Mouse (Mus musculus) cerebellum, postnatal 36 days (tissue): ENCODE measurements around the gene Nqo2.
A peak's percentile ranks its signal among the peaks of the same experiment; 100 is the strongest.

ENCODE experiments used
- DNase-seq, 2 experiments: peaks; one replicate each; pipeline ENCODE4 v3.0.0; 2021 to 2022; ENCODE audit warnings: mixed read lengths in 2 of 2

The Nqo2 gene

DNA sequence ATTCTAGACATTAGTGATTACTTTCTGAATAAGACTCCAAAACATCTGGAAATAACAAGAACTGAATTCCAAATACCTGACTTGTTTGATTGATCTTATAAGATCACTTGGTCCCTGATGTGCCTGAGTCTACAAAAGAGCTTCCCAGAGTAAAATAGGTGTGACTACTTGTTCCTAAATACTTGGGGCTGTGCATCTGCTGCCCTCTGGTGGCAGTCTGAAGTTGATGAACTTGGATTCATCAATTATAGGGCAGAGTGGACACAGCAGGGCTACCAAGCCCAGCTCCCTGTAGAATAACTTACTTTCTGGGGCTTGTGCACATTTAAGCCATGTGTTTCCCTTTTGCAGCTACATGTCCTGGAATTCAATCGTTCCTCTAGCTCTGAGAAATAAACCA lies 30.7 kb downstream of the Nqo2 start:
- DNase-seq: peak; percentile 68 to 73

DNA sequence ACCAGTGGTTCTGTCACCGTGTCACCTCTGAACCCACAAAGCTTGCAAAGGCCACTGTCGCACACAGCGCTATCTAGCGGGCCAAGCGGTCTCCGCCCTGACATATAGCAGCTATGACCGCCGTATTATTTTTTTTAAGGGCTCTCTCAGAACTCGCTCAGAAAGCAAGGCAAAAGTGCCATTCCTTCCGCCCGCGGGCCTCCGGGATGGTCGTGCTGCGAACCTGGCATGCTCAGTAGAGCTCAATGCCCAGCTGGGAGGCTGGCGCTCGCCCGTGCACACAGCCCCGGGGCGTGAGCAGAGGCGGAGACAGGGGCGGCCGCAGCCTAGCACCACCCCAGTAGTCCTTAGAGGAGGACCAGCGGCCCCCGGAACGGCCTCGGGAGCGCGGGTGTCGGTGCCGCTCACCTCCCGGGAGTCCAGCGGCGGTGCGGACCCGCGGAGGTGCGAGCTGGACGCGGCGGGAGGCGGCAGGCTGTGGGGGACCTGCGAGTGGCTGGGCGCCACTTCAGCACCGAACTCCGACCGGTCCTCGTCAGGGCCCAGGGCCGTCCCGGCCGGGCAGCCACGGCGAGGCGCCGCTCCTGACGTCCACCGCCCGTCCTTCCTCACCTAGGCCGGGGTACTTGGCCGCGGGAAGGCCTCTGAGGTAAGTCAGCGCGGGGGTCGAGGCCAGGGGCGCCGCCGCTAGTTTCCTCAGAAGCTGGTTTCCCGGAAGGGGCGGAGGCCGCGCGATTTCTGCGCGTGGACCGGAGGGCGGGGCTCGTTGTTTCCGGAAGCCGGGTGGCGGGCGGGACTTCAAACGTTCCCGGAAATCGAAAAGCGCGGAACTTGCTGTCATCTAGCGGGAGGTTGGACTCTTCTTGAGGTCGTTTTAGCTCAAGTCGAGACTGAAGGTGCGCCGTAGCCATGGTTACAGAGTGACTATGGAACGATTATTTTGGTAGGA lies 37.8 kb downstream of the Nqo2 start, which contains the start of the genes Ripk1 and Serpinb6a:
Ripk1 (plus strand) TSS at position 306 of the 949 bp plus-strand sequence.
Serpinb6a (minus strand) TSS at position 737 of the 949 bp plus-strand sequence.
- DNase-seq: peak; percentile 84 to 87

DNA sequence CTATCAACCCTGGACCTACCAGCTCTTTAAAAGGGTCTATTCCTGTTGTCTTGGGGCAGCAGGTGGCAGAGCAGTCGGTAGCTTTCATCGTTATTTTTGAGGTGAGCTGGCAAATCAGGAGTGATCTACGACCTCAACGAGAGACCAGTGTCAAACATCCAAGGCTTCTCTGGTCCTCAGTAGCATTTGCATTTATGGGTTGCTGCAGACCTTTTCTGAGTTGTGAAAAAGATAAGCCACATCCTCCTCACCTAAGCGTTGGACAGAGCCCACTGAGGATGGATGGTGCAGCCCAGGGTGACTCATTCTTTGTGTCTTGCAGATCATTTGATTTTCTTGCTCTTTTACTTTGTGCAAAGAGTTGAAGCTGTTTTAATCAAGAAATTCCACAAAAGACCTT lies 38.6 kb downstream of the Nqo2 start:
- no peak for DNase-seq

DNA sequence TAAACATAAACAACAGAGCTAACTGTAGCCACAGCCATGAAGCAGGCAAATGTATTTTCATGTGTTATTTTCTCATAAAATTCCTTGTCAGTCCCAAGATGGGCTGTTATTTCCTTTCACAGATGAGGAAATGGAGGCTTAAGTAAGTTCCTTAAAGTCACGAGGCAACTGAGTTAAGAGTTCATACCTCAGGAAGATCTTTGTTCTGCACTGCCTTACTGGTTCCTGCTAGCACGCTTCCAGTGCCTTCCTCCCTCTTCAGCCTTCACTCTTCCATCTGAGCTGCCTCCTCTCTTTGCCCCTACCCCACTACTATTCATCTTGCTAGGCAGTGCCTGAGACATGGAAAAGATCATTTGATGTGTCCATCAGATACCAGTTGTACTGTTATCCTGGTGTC lies 42.7 kb downstream of the Nqo2 start:
- no peak for DNase-seq

DNA sequence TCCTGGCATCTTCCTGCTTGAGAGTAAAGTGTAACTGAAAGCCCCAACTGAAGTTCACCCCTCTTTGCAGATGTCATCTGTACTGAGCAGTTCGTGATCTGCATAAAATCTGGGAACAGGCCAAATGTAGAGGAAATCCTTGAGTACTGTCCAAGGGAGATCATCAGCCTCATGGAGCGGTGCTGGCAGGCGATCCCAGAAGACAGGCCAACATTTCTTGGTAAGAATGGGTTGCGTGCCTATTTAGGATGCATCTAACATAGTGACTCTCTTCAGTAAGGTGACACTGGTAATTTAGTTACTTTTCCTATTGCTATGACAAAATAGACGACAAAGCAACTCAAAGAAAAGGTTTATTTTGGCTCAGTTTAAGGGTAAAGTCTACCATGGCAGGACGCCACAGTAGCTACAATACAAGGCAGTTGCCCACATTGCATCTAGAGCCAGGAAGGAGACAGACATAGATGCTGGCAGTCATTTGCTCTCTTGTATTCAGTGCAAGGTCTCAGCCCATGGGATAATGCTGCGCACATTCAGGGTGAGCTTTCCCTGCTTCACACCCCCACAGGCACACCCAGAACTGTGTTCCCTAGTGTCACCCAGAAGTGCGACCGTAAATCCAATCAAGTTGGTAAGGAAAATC lies 52.6 kb downstream of the Nqo2 start:
- DNase-seq: peak; percentile 33 to 39

DNA sequence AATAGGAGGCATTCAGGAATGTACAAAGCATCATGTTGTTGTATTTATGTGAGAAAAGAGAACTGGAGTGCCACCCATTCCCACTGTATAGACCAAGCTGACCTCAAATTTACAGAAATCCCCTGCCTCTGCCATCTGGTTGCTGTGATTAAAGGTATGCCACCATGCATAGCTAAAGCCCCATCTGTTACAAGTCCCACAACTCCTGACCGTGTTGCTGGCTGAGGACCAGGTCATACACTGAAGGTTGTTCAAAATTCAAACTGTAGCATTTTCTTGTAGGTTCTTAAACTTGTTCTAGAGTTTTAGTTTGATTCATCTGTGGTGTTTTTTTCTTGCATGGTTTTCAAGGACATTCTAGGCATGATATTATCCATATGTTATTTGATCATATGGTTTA lies 54.0 kb downstream of the Nqo2 start:
- DNase-seq: no peak

DNA sequence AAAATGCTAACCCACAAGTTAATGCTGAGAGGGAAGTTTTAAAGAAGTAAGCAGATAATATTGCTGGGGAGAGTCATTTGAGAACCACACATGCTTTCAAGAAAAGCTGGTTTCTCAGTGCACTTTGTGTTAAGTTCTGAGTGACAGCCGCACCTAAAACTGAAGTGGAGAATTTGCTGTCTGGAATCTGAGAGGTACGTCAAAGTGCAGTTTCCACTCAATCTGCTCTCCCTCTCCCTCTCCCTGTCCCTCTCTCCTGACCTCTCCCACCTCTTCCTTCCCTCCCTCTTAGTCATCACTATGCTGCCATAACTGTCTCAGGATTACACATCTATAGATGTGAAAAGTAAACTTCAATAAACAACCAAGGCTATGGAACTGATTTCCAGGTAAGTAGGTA lies 57.5 kb downstream of the Nqo2 start:
- DNase-seq: no peak

DNA sequence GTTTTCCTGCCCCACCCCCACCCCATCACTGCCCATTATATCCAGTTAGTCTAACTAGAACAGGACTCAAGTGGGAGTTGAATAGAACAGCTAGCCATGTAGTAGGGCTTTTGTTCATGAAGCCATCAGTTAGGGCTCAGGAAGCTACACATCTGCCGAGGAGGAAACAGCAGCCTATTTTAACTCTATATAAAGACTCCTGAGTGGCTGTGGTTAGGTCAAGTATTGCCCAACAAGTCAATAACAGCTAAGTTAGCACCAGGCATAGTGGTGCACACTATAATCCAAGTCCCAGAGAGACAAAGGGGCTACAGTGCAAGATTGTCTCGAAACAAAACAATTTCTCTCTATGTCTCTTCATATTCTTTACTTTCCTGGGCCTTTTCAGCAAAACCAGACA lies 67.6 kb downstream of the Nqo2 start:
- no peak for DNase-seq

DNA sequence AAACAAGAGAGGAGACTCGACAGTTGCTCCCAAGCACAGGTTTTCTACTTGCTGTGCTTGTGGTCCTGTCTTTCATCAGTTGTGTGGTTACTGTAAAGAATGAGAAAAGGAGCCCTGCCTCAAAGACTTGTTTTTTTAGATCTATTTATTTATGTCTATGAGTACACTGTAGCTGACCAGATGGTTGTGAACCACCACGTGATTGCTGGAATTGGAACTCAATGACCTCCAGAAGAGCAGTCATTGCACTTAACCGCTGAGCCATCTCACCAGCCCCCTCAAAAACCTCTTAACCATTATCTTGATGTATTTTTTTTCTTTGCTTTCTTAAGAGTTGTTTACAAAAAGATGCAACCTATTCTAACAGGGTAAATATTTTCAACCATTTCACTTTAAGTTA lies 70.9 kb downstream of the Nqo2 start:
- DNase-seq: peak; percentile 21 to 24

DNA sequence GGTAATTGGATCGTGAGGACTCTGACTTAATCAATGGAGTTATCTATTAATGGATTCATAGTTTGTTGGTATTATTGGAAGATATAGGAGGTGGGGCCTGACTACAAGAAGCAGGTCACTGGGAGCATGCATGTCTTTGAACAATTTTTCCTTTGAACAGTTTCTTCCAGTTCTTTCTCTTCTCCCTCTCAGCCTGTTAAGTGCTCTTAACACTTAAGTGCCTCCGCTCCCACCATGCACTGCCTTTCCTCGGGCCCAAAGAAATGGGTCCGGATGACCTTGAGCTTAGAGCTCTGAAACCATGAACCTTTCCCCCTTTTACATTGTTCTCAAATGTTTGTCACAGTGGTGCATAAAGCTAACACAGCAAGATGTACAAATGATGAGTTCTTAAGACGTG lies 72.2 kb downstream of the Nqo2 start:
- no peak for DNase-seq

DNA sequence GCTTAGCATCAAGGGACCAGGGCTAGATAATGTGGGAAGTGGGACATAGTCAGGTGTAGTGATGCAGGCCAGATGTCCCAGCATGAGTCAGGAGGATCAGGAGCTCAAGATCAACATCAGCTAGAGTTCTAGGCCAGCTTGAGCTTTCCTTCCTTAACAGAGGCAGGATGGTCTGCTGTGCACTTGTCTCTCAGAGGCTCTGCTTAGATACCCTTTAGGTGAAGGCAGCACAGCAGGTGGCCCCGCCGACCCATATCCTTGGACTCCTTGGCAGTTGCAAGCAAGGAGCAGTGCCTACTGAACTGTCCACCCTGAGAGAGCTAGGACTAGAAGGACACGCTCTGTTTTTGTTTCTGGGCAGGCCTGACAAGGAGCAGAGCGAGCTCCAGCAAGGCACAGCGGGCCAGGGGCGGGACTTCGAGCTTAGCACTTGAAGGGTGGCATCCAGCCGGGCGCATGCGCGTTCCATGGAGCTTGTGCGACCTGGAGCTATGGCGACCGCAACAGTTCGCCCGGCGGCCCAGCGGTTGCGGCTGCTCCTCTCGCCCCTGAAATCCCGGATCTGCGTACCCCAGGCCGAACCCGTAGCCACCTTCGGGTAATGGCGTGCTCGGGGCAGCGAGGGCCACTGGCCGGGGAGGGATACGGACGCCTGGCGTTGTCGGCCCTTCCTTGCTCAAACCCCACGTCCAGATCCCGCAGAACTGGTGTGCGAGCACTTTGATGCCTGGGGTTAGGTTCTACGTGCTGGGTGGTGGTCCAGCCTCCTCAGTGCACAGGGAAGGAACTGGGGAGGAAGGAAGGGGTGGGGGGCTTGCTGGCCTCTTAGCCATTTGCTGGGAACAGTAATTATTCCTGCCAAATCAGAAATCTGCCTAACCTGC lies 72.9 kb downstream of the Nqo2 start, which contains the start of gene Bphl:
Bphl (plus strand) TSS at position 426 of the 884 bp plus-strand sequence.
- peak; percentile 94 to 95 for DNase-seq

DNA sequence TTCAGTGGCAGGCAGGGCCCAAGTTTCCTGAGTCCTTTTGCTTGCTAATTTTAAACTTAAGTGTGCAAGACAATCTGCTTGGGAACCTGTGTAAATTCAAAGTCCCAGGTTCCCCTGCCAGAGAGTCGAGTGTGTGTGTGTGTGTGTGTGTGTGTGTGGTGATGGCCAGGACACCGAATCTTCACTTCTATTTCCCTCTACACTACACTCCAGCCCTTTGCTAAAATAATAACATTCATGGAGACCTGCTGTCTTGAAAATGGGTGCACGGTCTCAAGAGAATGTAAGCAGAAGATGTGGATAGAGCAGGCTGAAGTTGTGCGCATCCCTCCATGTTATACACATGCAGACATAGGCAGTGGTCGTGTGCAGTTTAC lies 73.6 kb downstream of the Nqo2 start:
- DNase-seq: no peak
